Mouse (Mus musculus): ENCODE results near the gene Ano9. TPM values are rescaled to one million over a fixed set of nuclear protein-coding genes. Genes with fewer than 3 reads are reported as not detected.

Ano9 gene
- polyA plus RNA-seq, 1 experiment from 2014 or later: 0.20 TPM

GRCm38 (mm10) chr7:141070058-141070862, 47.3 kb downstream of the Ano9 start:
- peaks cover 36% of the 10 kb centered on the region for H3K36me3 ChIP-seq
- 2% methylated on average over 51 of the region's 51 CpGs for WGBS
- H3K4me1 ChIP-seq (replicated peaks): peaks cover 27% of the 10 kb centered on the region
- peak; percentile 83 for DNase-seq (ENCODE audit: low spot score)
- peak overlapping the region; percentile 51 for H3K4me3 ChIP-seq
- peaks cover 44% of the 10 kb centered on the region for H3K27me3 ChIP-seq (ENCODE audit: insufficient read depth, poor library complexity, severe bottlenecking)
- no peaks in the 10 kb centered on the region for H3K9me3 ChIP-seq
- H3K27ac ChIP-seq: peak overlapping the region; percentile 78

DNA sequence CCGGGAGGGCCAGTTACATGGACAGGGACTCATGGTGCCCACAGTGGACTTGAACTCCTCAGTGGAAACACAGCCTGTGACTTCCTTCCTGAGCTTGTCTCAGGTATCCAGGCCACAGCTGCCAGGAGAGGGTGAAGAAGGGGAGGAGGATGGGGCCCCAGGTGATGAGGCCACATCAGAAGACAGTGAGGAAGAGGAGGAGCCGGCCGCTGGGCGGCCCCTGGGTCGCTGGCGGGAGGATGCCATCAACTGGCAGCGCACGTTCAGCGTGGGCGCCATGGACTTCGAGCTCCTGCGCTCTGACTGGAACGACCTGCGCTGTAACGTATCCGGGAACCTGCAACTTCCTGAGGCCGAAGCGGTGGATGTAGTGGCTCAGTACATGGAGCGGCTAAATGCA, 49.3 kb downstream of the Ano9 start:
- H3K4me1 ChIP-seq (replicated peaks): peaks cover 27% of the 10 kb centered on the region
- H3K9me3 ChIP-seq: no peaks in the 10 kb centered on the region
- H3K27ac ChIP-seq: no peak overlapping the region
- DNase-seq (ENCODE audit: low spot score): no peak
- 75% methylated on average over 19 of the region's 19 CpGs for WGBS
- no peak overlapping the region for H3K4me3 ChIP-seq
- peaks cover 44% of the 10 kb centered on the region for H3K27me3 ChIP-seq (ENCODE audit: insufficient read depth, poor library complexity, severe bottlenecking)
- H3K36me3 ChIP-seq: peaks cover 55% of the 10 kb centered on the region

DNA sequence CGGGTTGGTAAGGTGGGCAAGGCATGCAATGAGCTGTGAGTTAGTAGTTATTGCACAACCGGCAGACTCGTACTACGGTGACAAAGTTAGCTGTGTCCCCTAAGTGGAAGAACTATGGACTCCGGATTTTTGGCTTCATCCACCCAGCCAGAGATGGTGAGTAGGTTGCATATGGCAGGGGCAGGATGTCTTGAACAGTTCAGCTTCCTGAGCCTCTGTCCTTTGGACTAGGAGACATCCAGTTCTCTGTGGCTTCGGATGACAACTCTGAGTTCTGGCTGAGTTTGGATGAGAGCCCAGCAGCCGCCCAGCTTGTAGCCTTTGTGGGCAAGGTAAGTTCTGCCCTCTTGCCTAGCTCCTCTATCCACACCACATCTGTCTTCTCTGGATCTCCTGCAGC, 53.0 kb downstream of the Ano9 start:
- Histone ChIP-seq H3K27ac (no peak overlapping the region), H3K4me3 (no peak overlapping the region), H3K27me3 (ENCODE audit: insufficient read depth, poor library complexity, severe bottlenecking) (peaks cover 23% of the 10 kb centered on the region), H3K36me3 (peaks cover 65% of the 10 kb centered on the region), H3K9me3 (no peaks in the 10 kb centered on the region), H3K4me1 (replicated peaks) (peaks cover 40% of the 10 kb centered on the region)
- no peak for DNase-seq (ENCODE audit: low spot score)
- 93% methylated on average over 7 of the region's 7 CpGs for WGBS

DNA sequence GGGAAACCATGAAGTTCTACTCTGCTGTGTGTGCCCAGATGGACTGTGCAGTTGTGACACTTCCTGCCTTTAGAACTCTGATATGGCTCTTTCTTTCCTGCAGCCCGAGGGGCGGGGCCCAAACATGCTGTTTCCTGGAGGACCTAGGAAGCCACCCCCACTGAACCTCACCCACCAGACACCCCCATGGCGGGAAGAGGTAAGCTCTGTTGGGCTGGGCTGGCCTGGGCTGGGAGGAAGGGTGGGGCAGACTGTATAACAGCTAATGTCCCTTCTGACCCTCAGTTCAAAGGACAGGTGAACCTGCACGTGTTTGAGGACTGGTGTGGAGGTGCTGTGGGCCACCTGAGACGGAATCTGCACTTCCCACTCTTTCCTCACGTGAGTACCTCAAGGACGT, 53.4 kb downstream of the Ano9 start:
- peaks cover 41% of the 10 kb centered on the region for H3K4me1 ChIP-seq (replicated peaks)
- no peak for DNase-seq (ENCODE audit: low spot score)
- no peak overlapping the region for H3K27ac ChIP-seq
- peaks cover 65% of the 10 kb centered on the region for H3K36me3 ChIP-seq
- H3K9me3 ChIP-seq: no peaks in the 10 kb centered on the region
- 84% methylated on average over 7 of the region's 7 CpGs for WGBS
- peaks cover 21% of the 10 kb centered on the region for H3K27me3 ChIP-seq (ENCODE audit: insufficient read depth, poor library complexity, severe bottlenecking)
- no peak overlapping the region for H3K4me3 ChIP-seq

DNA sequence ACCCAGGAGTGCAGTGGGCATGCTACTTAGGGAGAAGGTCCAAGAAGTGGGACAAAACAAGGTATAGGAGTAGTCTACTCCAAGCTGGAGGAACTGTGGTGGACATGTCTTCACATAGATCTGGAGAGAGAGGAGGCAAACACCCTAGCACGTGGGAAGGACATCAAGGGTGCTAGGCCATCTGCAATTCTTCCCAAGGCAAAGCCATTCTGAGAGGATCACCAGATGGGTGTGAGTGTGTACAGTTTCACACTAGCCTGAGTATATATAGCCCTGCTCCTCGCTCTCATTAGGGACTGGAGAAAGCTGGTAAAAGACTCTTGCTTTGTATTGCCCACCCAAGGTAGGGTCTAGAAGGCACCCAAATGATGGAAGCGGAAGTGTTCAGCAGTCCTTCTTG, 54.3 kb downstream of the Ano9 start:
- WGBS: 93% methylated on average over 3 of the region's 3 CpGs
- Histone ChIP-seq H3K27ac (no peak overlapping the region), H3K27me3 (ENCODE audit: insufficient read depth, poor library complexity, severe bottlenecking) (peaks cover 15% of the 10 kb centered on the region), H3K9me3 (no peaks in the 10 kb centered on the region), H3K4me3 (no peak overlapping the region), H3K4me1 (replicated peaks) (peaks cover 40% of the 10 kb centered on the region), H3K36me3 (peaks cover 63% of the 10 kb centered on the region)
- no peak for DNase-seq (ENCODE audit: low spot score)

- no peaks in the 10 kb centered on the region for H3K9me3 ChIP-seq
- H3K36me3 ChIP-seq: peaks cover 59% of the 10 kb centered on the region
- DNase-seq (ENCODE audit: low spot score): no peak
- 87% methylated on average over 7 of the region's 7 CpGs for WGBS
- H3K27me3 ChIP-seq (ENCODE audit: insufficient read depth, poor library complexity, severe bottlenecking): peaks cover 8% of the 10 kb centered on the region; the same call in 1 of the 2 replicates
- H3K4me3 ChIP-seq: peak overlapping the region; percentile 84; the same call in 1 of the 2 replicates
- H3K27ac ChIP-seq: peak overlapping the region; percentile 35; the same call in 1 of the 2 replicates
- H3K4me1 ChIP-seq (replicated peaks): peaks cover 35% of the 10 kb centered on the region
Observed at GRCm38 (mm10) chr7:141062525-141062924, 55.1 kb downstream of the Ano9 start.

GRCm38 (mm10) chr7:141061269-141061692, 56.3 kb downstream of the Ano9 start:
- H3K9me3 ChIP-seq: no peaks in the 10 kb centered on the region
- H3K4me1 ChIP-seq (replicated peaks): peaks cover 35% of the 10 kb centered on the region
- under 1% methylated on average over 37 of the region's 37 CpGs for WGBS
- peak; percentile 59 for DNase-seq (ENCODE audit: low spot score)
- H3K36me3 ChIP-seq: peaks cover 55% of the 10 kb centered on the region
- peaks cover 8% of the 10 kb centered on the region; the same call in 1 of the 2 replicates for H3K27me3 ChIP-seq (ENCODE audit: insufficient read depth, poor library complexity, severe bottlenecking)
- H3K27ac ChIP-seq: peak overlapping the region; percentile 98
- peak overlapping the region; percentile 84 for H3K4me3 ChIP-seq

GRCm38 (mm10) chr7:141060426-141061242, 57.0 kb downstream of the Ano9 start, which contains the start of gene B4galnt4:
Gene B4galnt4, plus strand, starts transcription at chr7:141061104.
- H3K36me3 ChIP-seq: peaks cover 55% of the 10 kb centered on the region
- H3K9me3 ChIP-seq: no peaks in the 10 kb centered on the region
- peak; percentile 89 for DNase-seq (ENCODE audit: low spot score)
- peak within 1 kb of the TSS; percentile 98 for H3K27ac ChIP-seq
- H3K27me3 ChIP-seq (ENCODE audit: insufficient read depth, poor library complexity, severe bottlenecking): peaks cover 8% of the 10 kb centered on the region; the same call in 1 of the 2 replicates
- peak within 1 kb of the TSS; percentile 84 for H3K4me3 ChIP-seq
- H3K4me1 ChIP-seq (replicated peaks): peaks cover 35% of the 10 kb centered on the region
- WGBS: under 1% methylated on average over 72 of the region's 72 CpGs

DNA sequence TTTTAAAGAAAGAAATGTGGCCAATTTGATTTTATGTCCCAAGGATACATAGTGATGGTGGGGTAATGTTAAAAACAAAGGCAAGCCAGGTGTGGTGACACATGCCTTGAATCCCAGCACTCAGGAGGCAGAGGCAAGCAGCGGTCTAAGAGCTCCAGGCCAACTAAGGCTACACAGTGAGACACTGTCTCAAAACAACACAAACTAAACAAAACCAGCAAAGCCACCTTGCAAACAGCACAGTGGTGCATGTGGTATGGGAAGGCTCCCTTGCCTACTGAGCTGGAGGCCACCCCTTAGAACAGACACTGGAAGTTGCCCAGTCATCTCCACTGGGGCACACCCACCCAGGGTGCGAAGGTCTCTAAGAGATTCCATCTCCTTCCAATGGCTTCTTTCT, 57.7 kb downstream of the Ano9 start:
- H3K36me3 ChIP-seq: peaks cover 48% of the 10 kb centered on the region
- no peaks in the 10 kb centered on the region for H3K9me3 ChIP-seq
- H3K27ac ChIP-seq: peak overlapping the region; percentile 98
- WGBS: 76% methylated on average over 2 of the region's 2 CpGs
- H3K27me3 ChIP-seq (ENCODE audit: insufficient read depth, poor library complexity, severe bottlenecking): peaks cover 8% of the 10 kb centered on the region; the same call in 1 of the 2 replicates
- no peak for DNase-seq (ENCODE audit: low spot score)
- H3K4me1 ChIP-seq (replicated peaks): peaks cover 35% of the 10 kb centered on the region
- peak overlapping the region; percentile 84 for H3K4me3 ChIP-seq

- WGBS: 91% methylated on average over 14 of the region's 14 CpGs
- Histone ChIP-seq H3K36me3 (peaks cover 37% of the 10 kb centered on the region), H3K4me3 (no peak overlapping the region), H3K27ac (no peak overlapping the region), H3K27me3 (ENCODE audit: insufficient read depth, poor library complexity, severe bottlenecking) (peaks cover 8% of the 10 kb centered on the region; the same call in 1 of the 2 replicates), H3K9me3 (no peaks in the 10 kb centered on the region), H3K4me1 (replicated peaks) (peaks cover 35% of the 10 kb centered on the region)
- no peak for DNase-seq (ENCODE audit: low spot score)
Observed at GRCm38 (mm10) chr7:141058601-141059341, 58.8 kb downstream of the Ano9 start.

DNA sequence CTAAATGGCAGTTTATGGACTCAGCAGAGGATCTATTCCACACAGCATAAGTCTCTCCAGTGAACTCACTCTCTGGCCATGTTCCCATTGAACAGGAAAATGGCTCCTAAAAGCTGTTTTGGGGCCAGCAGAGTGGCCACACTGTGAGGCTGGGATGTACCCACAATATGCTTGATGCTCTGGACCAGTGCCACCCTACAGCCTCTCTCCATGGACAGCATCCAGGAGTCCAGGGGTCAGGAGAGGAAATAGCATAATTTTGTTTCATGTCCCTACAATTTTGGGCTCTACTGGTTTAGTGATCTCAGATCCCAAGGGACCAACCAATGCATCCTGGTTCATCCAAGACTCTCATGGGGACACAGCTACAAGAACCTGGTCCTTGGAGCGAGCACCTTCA, 60.1 kb downstream of the Ano9 start:
- Histone ChIP-seq H3K27me3 (ENCODE audit: insufficient read depth, poor library complexity, severe bottlenecking) (peaks cover 8% of the 10 kb centered on the region; the same call in 1 of the 2 replicates), H3K36me3 (peaks cover 24% of the 10 kb centered on the region), H3K27ac (no peak overlapping the region), H3K9me3 (no peaks in the 10 kb centered on the region), H3K4me1 (replicated peaks) (peaks cover 29% of the 10 kb centered on the region), H3K4me3 (no peak overlapping the region)
- WGBS: 94% methylated on average over 1 of the region's 1 CpGs
- no peak for DNase-seq (ENCODE audit: low spot score)

DNA sequence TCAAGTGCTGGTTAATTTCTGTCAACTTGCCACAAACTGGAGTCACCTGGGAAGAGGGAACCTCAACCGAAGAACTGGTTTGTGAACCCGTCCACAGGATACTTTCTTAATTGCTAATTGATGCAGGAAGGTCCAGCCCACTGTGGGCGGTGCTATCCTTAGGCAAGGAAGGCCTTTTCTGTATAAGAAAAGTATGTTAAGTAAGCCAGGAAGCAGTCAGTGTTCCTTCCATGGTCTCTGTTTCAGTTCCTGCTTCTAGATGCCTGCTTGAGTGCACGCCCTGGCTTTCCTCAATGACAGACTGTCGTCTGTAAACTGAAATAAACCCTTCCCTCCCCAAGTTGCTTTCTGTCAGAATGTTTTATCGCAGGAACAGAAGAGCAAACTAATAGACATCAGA, 60.6 kb downstream of the Ano9 start:
- no peak overlapping the region for H3K4me3 ChIP-seq
- H3K4me1 ChIP-seq (replicated peaks): peaks cover 23% of the 10 kb centered on the region
- 0 out of 2 replicates have a peak, but pooled peaks cover 8% of the 10 kb centered on the region for H3K27me3 ChIP-seq (ENCODE audit: insufficient read depth, poor library complexity, severe bottlenecking)
- DNase-seq (ENCODE audit: low spot score): no peak
- no peaks in the 10 kb centered on the region for H3K9me3 ChIP-seq
- 94% methylated on average over 6 of the region's 6 CpGs for WGBS
- peaks cover 22% of the 10 kb centered on the region; the same call in 1 of the 2 replicates for H3K36me3 ChIP-seq
- no peak overlapping the region for H3K27ac ChIP-seq
